Mouse (Mus musculus) left cerebral cortex, adult 2 months (tissue): ENCODE results near the gene Trim8. TPM values are rescaled to one million over a fixed set of nuclear protein-coding genes. Genes with fewer than 3 reads are reported as not detected.

ENCODE experiments used
- DNase-seq, 2 experiments: peaks; one replicate each; pipeline ENCODE4 v3.0.0; 2021 to 2022; ENCODE audit warnings: low spot score in 2 of 2, mixed read lengths in 1 of 2; ENCODE audit errors: extremely low spot score in 1 of 2
- H3K27ac ChIP-seq: fragments of 200-600 bp; 2 replicates; pipeline ENCODE4 v1.8.1; 2022
- H3K4me3 ChIP-seq: fragments of 200-600 bp; 2 replicates; pipeline ENCODE4 v1.8.1; 2022
- CTCF ChIP-seq: fragments of 200-600 bp; IDR thresholded peaks from 2 replicates; pipeline ENCODE4 v1.8.1; 2022; ENCODE audit warnings: antibody characterized with exemption, mild to moderate bottlenecking, moderate library complexity
- intact Hi-C: fragments of 180-260 bp; cut with DNase I; formaldehyde crosslinking; loops from one replicate; pipeline ENCODE4 v1.15.1; 2025
- total RNA-seq, 2 experiments: library from RNA; stranded (reverse); gene quantifications; 2 replicates each; pipeline ENCODE4 v1.2.3; 2021

Trim8 gene
- total RNA-seq, 2 experiments from 2014 or later: 114 to 121 TPM

GRCm38 (mm10) chr19:46481756-46482155 is 19.7 kb upstream of the Trim8 start:
- no peak for TF ChIP-seq CTCF
- intact Hi-C loops: no loop called here
- H3K27ac ChIP-seq: no peak overlapping the region

GRCm38 (mm10) chr19:46482896-46483516 is 18.5 kb upstream of the Trim8 start:
- intact Hi-C loops: no loop called here
- peak; percentile 44 for TF ChIP-seq CTCF
- Histone ChIP-seq H3K4me3 (no peak overlapping the region), H3K27ac (peak overlapping the region; percentile 76)
- no peak for DNase-seq

More at GRCm38 (mm10) chr19:46481756-46482155, 19.7 kb upstream of the Trim8 start:
- DNase-seq: no peak
- no peak overlapping the region for H3K4me3 ChIP-seq

- peak in 1 of 2 experiments; percentile 40 for DNase-seq
- TF ChIP-seq CTCF: no peak
- intact Hi-C loops: loop anchor here (1.0 kb wide), 1 partner anchor 17 kb away; the partner anchor contains the start of gene Trim8
- no peak overlapping the region for H3K4me3 ChIP-seq
- peak overlapping the region; percentile 76 for H3K27ac ChIP-seq
These were observed 17.7 kb upstream of the Trim8 start for GRCm38 (mm10) chr19:46483701-46484328.

- Histone ChIP-seq H3K4me3 (no peak overlapping the region), H3K27ac (peak overlapping the region; percentile 76)
- intact Hi-C loops: loop anchor here (1.0 kb wide), 1 partner anchor 17 kb away; the partner anchor contains the start of gene Trim8
- peak in 1 of 2 experiments; percentile 57 for DNase-seq
- no peak for TF ChIP-seq CTCF
These were observed 17.0 kb upstream of the Trim8 start for GRCm38 (mm10) chr19:46484518-46484917.

DNA sequence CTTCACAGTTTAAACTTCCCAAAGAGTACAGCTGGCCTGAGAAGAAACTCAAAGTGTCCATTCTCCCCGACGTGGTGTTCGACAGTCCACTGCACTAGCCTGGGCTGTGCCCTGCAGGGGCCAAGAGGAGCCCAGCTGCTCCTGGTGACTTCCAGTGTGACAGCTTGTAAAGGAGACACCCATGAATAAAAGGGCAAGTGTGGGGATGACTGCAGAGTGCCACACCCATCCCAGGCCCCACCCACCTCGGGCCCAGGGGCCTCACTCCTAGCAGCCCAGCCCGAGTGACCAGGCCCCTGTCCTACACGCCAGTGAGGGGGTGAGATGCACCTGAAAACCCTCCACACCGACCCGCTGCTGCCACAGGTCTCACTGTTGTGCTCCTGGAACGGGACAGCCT is 15.7 kb upstream of the Trim8 start:
- TF ChIP-seq CTCF: no peak
- no peak overlapping the region for H3K27ac ChIP-seq
- H3K4me3 ChIP-seq: no peak overlapping the region
- intact Hi-C loops: no loop called here
- no peak for DNase-seq

DNA sequence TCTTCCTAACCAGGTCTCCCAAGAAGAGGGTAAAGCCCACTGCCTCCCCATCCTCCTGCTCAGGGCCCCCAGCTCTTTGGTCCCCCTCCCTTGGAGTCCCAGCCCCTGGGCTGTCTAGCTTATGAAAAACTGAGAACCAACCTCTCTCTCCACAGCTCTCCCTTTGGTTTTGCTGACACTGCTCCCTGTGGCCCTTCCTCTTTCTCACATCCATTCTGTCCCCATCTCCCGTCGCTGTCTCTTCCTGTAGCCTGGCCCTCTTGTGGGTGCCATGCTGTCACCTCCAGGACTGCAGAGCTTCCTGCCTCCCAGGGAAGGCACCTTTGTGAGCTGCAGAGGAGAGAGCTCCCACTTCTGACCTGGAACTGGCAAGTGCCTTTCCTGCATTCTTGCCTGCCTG is 14.8 kb upstream of the Trim8 start:
- DNase-seq: no peak
- no peak overlapping the region for H3K27ac ChIP-seq
- H3K4me3 ChIP-seq: no peak overlapping the region
- TF ChIP-seq CTCF: no peak
- intact Hi-C loops: no loop called here

DNA sequence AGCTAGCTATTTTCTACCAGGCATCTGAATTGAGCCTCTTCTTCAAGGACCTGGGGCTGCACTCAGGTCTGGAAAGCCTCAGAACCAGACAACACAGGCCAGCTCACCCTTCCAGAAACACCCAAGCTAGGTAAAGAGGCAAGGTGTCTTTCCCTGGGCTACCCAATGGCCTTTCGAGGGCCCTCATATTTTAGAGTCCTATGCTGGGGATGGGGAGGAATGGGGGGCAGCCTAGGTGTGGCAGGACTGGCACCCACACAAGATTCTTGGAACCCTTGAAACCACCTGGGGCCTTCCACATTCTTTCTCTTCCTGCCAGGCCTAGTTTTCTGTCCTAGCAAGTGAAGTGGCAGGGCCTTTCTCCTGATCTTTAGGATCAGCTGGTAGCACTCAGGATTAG is 12.1 kb upstream of the Trim8 start:
- no peak overlapping the region for H3K27ac ChIP-seq
- no peak for DNase-seq
- intact Hi-C loops: no loop called here
- TF ChIP-seq CTCF: no peak
- no peak overlapping the region for H3K4me3 ChIP-seq

DNA sequence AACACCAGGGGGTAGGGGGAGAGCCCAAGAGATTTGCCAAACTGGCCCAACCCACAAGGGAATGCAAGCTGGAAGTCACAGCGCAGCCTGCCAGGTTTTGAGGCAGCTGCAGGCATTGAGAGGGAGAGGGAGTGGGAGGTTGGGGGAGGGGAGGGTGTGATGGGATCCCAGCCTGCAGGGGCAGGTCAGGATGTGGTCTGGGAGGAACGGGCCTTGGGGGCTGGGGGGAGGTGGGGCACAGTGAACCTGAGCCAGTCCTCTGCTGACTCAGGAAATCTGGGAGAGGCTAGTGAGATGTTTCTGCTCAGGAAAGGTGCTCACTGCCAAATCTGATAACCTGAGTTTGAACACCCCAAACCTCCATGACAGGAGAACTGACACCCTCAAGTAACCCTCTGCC is 10.9 kb upstream of the Trim8 start:
- no peak overlapping the region for H3K4me3 ChIP-seq
- TF ChIP-seq CTCF: no peak
- intact Hi-C loops: no loop called here
- H3K27ac ChIP-seq: no peak overlapping the region
- no peak for DNase-seq

DNA sequence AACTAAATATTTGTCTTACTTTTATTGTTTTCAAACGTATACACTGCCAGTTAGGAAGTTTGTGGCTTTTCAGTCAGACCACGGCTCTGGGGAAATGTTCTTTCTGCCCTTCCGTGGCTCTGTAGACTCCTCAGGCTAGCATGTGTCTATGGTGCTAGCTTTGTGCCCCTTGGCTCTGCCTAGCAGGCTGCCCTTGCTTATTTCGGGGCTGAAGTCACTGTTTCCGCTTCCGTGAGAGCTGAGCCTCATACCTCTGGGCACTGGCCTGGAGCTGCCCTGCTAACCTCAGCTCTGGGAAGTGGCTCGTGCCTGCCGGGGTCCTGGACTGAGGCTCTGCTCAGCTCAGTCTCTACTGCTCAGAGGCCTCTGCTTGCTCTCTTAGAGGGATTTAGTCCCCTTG is 6.4 kb upstream of the Trim8 start:
- no peak for DNase-seq
- H3K4me3 ChIP-seq: no peak overlapping the region
- no peak overlapping the region for H3K27ac ChIP-seq
- intact Hi-C loops: no loop called here
- TF ChIP-seq CTCF: no peak

DNA sequence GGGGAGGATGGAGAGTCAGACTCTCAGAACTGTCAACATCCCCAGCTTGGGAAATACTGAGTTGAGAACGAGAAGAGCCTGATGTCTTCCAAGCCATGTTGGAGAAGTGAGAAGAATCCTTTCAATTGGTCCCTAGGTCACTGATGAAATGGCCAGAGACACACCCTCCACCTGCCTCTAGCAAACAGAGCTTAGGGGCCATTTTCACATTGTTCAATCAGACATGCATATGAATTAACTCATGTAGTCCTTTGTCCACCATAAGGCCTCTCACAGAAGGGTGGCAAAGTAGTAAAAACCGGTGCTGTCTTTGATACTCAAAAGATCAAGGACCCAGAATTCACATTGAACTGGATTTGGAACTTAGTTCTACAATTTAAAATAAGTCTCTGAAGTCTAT is 4.3 kb upstream of the Trim8 start:
- intact Hi-C loops: no loop called here
- DNase-seq: no peak
- Histone ChIP-seq H3K27ac (no peak overlapping the region), H3K4me3 (no peak overlapping the region)
- no peak for TF ChIP-seq CTCF

- no peak for TF ChIP-seq CTCF
- intact Hi-C loops: no loop called here
- H3K4me3 ChIP-seq: peak overlapping the region; percentile 28
- DNase-seq: no peak
- H3K27ac ChIP-seq: peak overlapping the region; percentile 58
These were observed 2.0 kb upstream of the Trim8 start for GRCm38 (mm10) chr19:46499539-46499835.

DNA sequence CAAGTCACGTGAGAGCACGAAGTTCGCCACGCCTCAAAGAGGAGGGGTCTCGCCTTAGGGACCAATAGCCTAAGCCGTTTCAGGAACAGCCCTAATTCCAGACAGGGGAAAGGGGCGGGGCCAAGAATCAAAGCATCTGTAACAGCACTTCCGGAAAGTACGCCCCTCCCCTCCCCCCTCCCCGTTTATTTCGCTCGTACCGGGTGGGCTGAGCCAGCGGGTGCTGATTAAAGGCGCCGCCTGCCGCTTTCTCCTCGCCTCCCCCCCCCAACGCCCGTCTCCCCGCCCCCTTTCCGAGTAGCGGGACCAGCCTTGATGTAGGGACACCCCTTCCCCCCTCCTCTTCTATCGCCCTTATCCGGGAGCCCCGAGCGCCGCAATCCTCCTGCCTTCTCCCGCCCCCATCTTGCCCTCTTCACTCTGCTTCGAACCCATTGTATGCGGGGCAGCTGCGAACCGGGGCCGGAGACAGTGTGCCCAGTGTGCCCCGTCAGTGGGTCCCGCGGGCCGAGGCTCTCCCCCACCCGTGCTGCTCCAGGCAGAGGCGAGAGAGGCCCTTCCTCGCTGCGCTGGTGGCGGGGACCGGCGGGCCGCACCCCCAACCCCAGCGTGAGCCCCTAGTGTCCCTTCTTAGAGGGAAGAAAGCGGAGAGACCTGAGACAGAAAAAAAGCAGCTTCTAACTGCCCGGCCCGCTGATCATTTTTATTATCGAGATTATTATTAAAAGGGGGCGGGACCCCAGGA is 1.5 kb upstream of the Trim8 start:
- DNase-seq: peak; percentile 86 to 96
- Histone ChIP-seq H3K4me3 (peak overlapping the region; percentile 79), H3K27ac (peak overlapping the region; percentile 99)
- intact Hi-C loops: loop anchor here (2.0 to 5.0 kb wide), 2 partner anchors 47 to 153 kb away; no protein-coding TSS in a partner anchor
- no peak for TF ChIP-seq CTCF
